Mouse (Mus musculus) heart, postnatal 0 days (tissue): ENCODE measurements around the gene Slc22a14.

Source experiments
- CTCF ChIP-seq: IDR thresholded peaks from 2 replicates; pipeline ENCODE4 v1.5.1; 2016; ENCODE audit warnings: antibody characterized with exemption, control low read depth, low read depth
- EP300 ChIP-seq: IDR thresholded peaks from 2 replicates; pipeline ENCODE4 v1.6.1; 2016; ENCODE audit warnings: antibody characterized with exemption, low read depth

DNA sequence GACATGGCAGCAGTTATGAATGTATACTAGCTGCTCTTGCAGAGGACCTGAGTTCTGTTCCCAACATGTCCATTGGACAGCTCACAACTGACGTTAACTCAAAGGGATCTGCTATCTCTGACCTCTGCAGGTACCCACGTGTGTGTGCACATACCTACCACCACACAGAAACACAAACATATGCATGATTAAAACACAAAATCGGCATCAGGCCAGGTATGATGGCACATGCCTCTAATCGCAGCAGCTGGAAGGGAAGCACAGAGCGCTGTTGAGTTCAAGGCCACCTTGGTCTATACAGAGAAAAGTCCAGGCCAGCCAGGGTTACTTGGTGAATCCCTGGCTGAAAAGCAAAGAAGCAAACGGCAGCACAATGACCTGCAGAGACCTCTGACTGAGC, 67.7 kb downstream of the Slc22a14 start:
- no peak for TF ChIP-seq CTCF
- TF ChIP-seq EP300, result no peak
